Comparison of ENCODE assay signal across 8 mouse cellular contexts in genomic region chr8:120216855-120217830, GRCm38 (mm10). TPM values are rescaled to one million over a fixed set of nuclear protein-coding genes. Genes with fewer than 3 reads are reported as not detected.
DNase-seq lines count a peak whose midpoint lies in the region; ATAC-seq and TF ChIP-seq lines count a peak whose summit lies in the region.

No protein-coding gene starts in this region.

- TF ChIP-seq POLR2A in small intestine, adult 2 months (IDR thresholded peaks at IDR 0.05; ENCODE audit: low read depth, low read length), result no peak

- no peaks in the 10 kb centered on the region for H3K9me3 ChIP-seq in forebrain, embryonic 14.5 days (replicated peaks; ENCODE audit: control insufficient read depth, low read length)
- no peaks in the 10 kb centered on the region for H3K9me3 ChIP-seq in hindbrain, embryonic 15.5 days
- H3K9me3 ChIP-seq in lung, embryonic 15.5 days, result no peaks in the 10 kb centered on the region

- H3K9ac ChIP-seq in forebrain, embryonic 14.5 days (ENCODE audit: low read length), result no peak overlapping the region
- no peak overlapping the region for H3K9ac ChIP-seq in hindbrain, embryonic 15.5 days
- H3K9ac ChIP-seq in lung, embryonic 15.5 days, result no peak overlapping the region

- H3K27ac ChIP-seq in forebrain, embryonic 14.5 days (ENCODE audit: low read depth, low read length), result no peak overlapping the region
- H3K27ac ChIP-seq in hindbrain, embryonic 15.5 days (replicated peaks), result peak overlapping the region; percentile 28
- H3K27ac ChIP-seq in lung, embryonic 15.5 days, result peak overlapping the region; percentile 66
- 0 out of 2 replicates have a peak overlapping the region, but pooled peaks have one; percentile 8 for H3K27ac ChIP-seq in small intestine, adult 2 months (ENCODE audit: insufficient read depth, low read depth, low read length)
- H3K27ac ChIP-seq in layer of hippocampus, adult 2 months, result no peak overlapping the region

- no peaks in the 10 kb centered on the region for H3K27me3 ChIP-seq in forebrain, embryonic 14.5 days (replicated peaks; ENCODE audit: control insufficient read depth, insufficient read depth, low read length)
- no peaks in the 10 kb centered on the region for H3K27me3 ChIP-seq in hindbrain, embryonic 15.5 days
- peaks cover 10% of the 10 kb centered on the region; the same call in 1 of the 2 replicates for H3K27me3 ChIP-seq in lung, embryonic 15.5 days
- H3K27me3 ChIP-seq in small intestine, adult 2 months (ENCODE audit: control insufficient read depth, insufficient read depth, low read length), result no peaks in the 10 kb centered on the region

- no peak overlapping the region for H3K4me2 ChIP-seq in forebrain, embryonic 14.5 days (ENCODE audit: low read length)
- no peak overlapping the region for H3K4me2 ChIP-seq in hindbrain, embryonic 15.5 days
- no peak overlapping the region for H3K4me2 ChIP-seq in lung, embryonic 15.5 days

- 0 out of 2 replicates have a peak, but pooled peaks cover 4% of the 10 kb centered on the region for H3K4me1 ChIP-seq in forebrain, embryonic 14.5 days (ENCODE audit: control insufficient read depth, insufficient read depth, low read length)
- H3K4me1 ChIP-seq in hindbrain, embryonic 15.5 days (replicated peaks), result peaks cover 34% of the 10 kb centered on the region
- H3K4me1 ChIP-seq in lung, embryonic 15.5 days, result peaks cover 35% of the 10 kb centered on the region
- peaks cover 12% of the 10 kb centered on the region for H3K4me1 ChIP-seq in small intestine, adult 2 months (ENCODE audit: control insufficient read depth, insufficient read depth, insufficient read length, low read length)

- TF ChIP-seq CTCF in small intestine, adult 2 months (IDR thresholded peaks at IDR 0.05; ENCODE audit: extremely low read depth, insufficient read length, insufficient replicate concordance, low read depth, low read length), result no peak
- TF ChIP-seq CTCF in layer of hippocampus, adult 2 months (conservative IDR thresholded peaks at IDR 0.05), result no peak

- peak; percentile 25 to 32 for DNase-seq in frontal cortex, postnatal 36 days (ENCODE audit: low spot score in 2 of 2)
- DNase-seq in frontal cortex, postnatal 25 days (ENCODE audit: low spot score in 2 of 2), result no peak
- DNase-seq in forebrain, embryonic 14.5 days (ENCODE audit: low spot score), result peak; percentile 88
- no peak for DNase-seq in layer of hippocampus, adult 9-10 months (ENCODE audit: low spot score)
- DNase-seq in layer of hippocampus, adult 2 months (ENCODE audit: low spot score in 2 of 2), result no peak

- 16% methylated on average over 13 of the region's 13 CpGs for WGBS in forebrain, embryonic 14.5 days
- WGBS in hindbrain, embryonic 15.5 days, result 20% methylated on average over 13 of the region's 13 CpGs
- 17% methylated on average over 13 of the region's 13 CpGs for WGBS in lung, embryonic 15.5 days
- WGBS in small intestine, adult 2 months, result 44% methylated on average over 13 of the region's 13 CpGs

- no peak overlapping the region for H3K4me3 ChIP-seq in forebrain, embryonic 14.5 days (ENCODE audit: low read depth, low read length)
- H3K4me3 ChIP-seq in hindbrain, embryonic 15.5 days, result no peak overlapping the region
- H3K4me3 ChIP-seq in lung, embryonic 15.5 days, result no peak overlapping the region
- no peak overlapping the region for H3K4me3 ChIP-seq in small intestine, adult 2 months (ENCODE audit: low read depth, low read length)
- H3K4me3 ChIP-seq in layer of hippocampus, adult 2 months, result no peak overlapping the region

- peak; percentile 96 for ATAC-seq in forebrain, embryonic 14.5 days
- peak; percentile 69 for ATAC-seq in hindbrain, embryonic 15.5 days (ENCODE audit: low FRiP score, low read depth)
- peak; percentile 79 for ATAC-seq in lung, embryonic 15.5 days (ENCODE audit: borderline replicate concordance, extremely low read depth, low FRiP score, low TSS enrichment)

- H3K36me3 ChIP-seq in forebrain, embryonic 14.5 days (ENCODE audit: control insufficient read depth, insufficient read depth, low read length), result no peaks in the 10 kb centered on the region
- H3K36me3 ChIP-seq in hindbrain, embryonic 15.5 days, result no peaks in the 10 kb centered on the region
- H3K36me3 ChIP-seq in lung, embryonic 15.5 days, result no peaks in the 10 kb centered on the region
- no peaks in the 10 kb centered on the region for H3K36me3 ChIP-seq in small intestine, adult 2 months (ENCODE audit: control insufficient read depth, insufficient read depth, low read length)

RNA-seq across cellular contexts. Expression of gene Gse1, which starts 11.1 kb away (rescaled TPM):
- polyA plus RNA-seq in forebrain, embryonic 14.5 days (2014; fragmentation: Nextera tagmentation; extraction: Ambion mirVana), result 22.6 and 33.6 TPM in 2 replicates
- 15.4 and 20.1 TPM in 2 replicates for polyA plus RNA-seq in hindbrain, embryonic 15.5 days (2015; fragmentation: Nextera tagmentation; extraction: Ambion mirVana)
- polyA plus RNA-seq in lung, embryonic 15.5 days (2015; fragmentation: Nextera tagmentation; extraction: Ambion mirVana), result 9.6 and 12.6 TPM in 2 replicates
- 29.6 and 55.9 TPM in 2 replicates for polyA plus RNA-seq in small intestine, adult 2 months (2012; rRNA removed)
- 100 to 1,000 TPM; 146 to 158 TPM for total RNA-seq in layer of hippocampus, adult 2 months (2021)

RNA-seq across cellular contexts. Expression of gene Fam92b, which starts 39.9 kb away (rescaled TPM):
- polyA plus RNA-seq in forebrain, embryonic 14.5 days (2014; fragmentation: Nextera tagmentation; extraction: Ambion mirVana), result 2.3 and 2.4 TPM in 2 replicates
- 1.5 and 2.2 TPM in 2 replicates for polyA plus RNA-seq in hindbrain, embryonic 15.5 days (2015; fragmentation: Nextera tagmentation; extraction: Ambion mirVana)
- polyA plus RNA-seq in lung, embryonic 15.5 days (2015; fragmentation: Nextera tagmentation; extraction: Ambion mirVana), result 1.1 and 1.4 TPM in 2 replicates
- polyA plus RNA-seq in small intestine, adult 2 months (2012; rRNA removed), result not detected in 2 replicates
- under 1 TPM; 0.31 to 0.91 TPM for total RNA-seq in layer of hippocampus, adult 2 months (2021)

Comparison
In these comparisons a context has a peak if more than half of its experiments do, and no peak if none do; other contexts are left out.
1. DNase-seq: peak in frontal cortex, postnatal 36 days (2 of 2) and forebrain, embryonic 14.5 days (single experiment); none in frontal cortex, postnatal 25 days (0 of 2), layer of hippocampus, adult 9-10 months (single experiment) and layer of hippocampus, adult 2 months (0 of 2).
2. H3K27ac ChIP-seq: peak in hindbrain, embryonic 15.5 days (single experiment), lung, embryonic 15.5 days (single experiment) and small intestine, adult 2 months (single experiment); none in forebrain, embryonic 14.5 days (single experiment) and layer of hippocampus, adult 2 months (single experiment).
3. Peak in every context shown above with its lines, with median percentiles within 50 percentile points of each other: ATAC-seq.